Mouse (Mus musculus) splenic B cell, adult 2 months (primary cell): Measurements from ENCODE around the gene Oat.

Source experiments
- DNase-seq: peaks from one replicate; pipeline ENCODE4 v3.0.0-alpha.2; 2011; ENCODE audit warnings: low read depth, low spot score
- H3K27me3 ChIP-seq: 2 replicates; pipeline ENCODE4 v1.6.1; 2012; ENCODE audit warnings: mild to moderate bottlenecking, low read length, moderate library complexity, mixed read lengths; ENCODE audit not compliant: control insufficient read depth, poor library complexity, insufficient read depth, severe bottlenecking
- H3K36me3 ChIP-seq: 2 replicates; pipeline ENCODE4 v1.6.1; 2012; ENCODE audit warnings: mild to moderate bottlenecking, low read length, moderate library complexity, mixed read lengths; ENCODE audit not compliant: control insufficient read depth, poor library complexity, insufficient read depth, severe bottlenecking

The Oat gene

DNA sequence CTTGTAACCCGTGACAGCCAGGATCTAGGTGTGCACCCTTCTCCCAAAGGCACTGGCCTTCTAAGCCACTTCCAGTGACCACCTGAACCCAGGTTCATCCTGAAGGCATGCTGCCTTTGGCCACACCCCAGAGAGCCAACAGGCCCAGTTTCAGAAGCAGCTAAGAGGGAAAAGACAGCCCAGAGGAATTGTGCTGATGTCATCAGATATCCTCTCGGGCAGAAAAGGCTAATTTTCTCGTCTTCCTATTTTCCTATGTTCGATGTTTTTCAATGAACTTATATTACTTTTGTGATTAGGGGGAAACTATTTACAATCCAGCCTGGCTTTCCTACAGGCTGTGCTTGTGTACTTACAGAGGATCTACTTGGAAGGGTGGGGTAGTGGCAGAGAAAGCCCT, 35.6 kb downstream of the Oat start:
- Histone ChIP-seq H3K36me3 (no peaks in the 10 kb centered on the region), H3K27me3 (no peaks in the 10 kb centered on the region)
- DNase-seq, result no peak

DNA sequence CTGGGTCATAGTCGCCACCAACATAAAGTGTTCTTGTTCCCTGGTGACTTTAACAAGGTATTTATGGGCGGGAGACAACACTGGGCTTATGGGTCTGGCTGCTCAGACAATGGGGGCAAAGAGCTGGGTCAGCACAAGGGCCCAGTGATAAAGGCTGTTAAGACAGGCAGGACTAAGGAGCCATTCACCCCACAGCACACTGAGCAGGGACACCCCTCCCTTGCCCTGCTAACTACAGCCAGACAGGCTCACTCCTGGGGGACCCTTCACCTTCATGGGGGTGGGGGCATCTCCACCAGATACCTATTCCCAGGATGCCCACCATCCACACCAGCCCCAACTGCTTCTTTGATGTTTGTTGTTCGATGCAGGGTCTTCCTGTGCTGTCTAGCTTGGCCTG, 47.0 kb downstream of the Oat start:
- DNase-seq, result no peak
- H3K27me3 ChIP-seq, result no peaks in the 10 kb centered on the region
- no peaks in the 10 kb centered on the region for H3K36me3 ChIP-seq

DNA sequence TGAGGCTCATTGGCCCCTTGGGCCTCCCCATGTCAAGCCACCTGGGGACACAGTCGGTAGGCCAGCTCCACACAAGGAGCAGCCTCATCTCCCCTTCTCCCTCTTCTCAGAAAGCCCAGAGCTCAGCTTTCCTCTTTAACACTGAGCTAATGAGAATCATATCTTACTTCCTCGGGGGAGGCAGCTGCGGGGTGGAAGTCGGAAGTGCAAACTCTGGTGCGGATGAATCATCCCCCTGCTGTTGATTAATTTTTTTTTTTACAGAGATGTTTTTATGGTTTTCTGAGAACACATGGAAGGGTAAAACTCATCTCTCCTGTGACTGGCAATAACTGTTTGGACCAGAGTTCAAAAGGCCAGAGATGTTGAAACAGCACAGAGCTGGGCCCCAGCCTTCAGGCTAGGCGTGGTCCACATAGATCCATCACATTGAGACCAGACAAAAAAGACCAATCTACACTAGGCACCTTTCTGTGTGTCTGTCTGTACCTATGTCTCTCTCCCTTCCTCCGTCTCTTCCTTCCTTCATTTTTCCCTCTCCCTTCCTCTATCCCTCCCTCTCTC, 62.7 kb downstream of the Oat start:
- DNase-seq, result no peak
- Histone ChIP-seq H3K27me3 (no peaks in the 10 kb centered on the region), H3K36me3 (no peaks in the 10 kb centered on the region)

DNA sequence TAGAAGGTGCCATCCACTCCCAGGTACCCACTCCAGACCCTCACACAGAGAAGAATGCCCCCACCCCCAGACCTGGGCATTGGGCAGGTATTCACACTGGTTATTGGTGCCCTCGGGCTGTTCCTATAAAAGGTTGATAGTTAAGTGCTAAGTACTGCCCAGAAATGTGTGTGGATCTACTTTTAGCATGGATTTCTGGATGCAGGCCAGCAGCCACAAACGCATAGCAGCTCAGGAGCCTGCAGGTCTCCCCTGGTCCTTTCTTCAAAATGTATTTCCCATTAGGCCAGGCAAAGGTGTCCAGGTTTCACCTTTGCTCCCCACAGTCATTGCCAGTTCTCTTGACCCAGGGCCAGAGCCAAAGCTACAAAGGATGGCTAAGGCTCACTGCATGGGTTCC, 67.1 kb downstream of the Oat start:
- H3K27me3 ChIP-seq, result no peaks in the 10 kb centered on the region
- no peak for DNase-seq
- no peaks in the 10 kb centered on the region for H3K36me3 ChIP-seq
